Mouse (Mus musculus): ENCODE results near the gene Tmem211.
A peak's percentile ranks its signal among the peaks of the same experiment; 100 is the strongest.

The Tmem211 gene

DNA sequence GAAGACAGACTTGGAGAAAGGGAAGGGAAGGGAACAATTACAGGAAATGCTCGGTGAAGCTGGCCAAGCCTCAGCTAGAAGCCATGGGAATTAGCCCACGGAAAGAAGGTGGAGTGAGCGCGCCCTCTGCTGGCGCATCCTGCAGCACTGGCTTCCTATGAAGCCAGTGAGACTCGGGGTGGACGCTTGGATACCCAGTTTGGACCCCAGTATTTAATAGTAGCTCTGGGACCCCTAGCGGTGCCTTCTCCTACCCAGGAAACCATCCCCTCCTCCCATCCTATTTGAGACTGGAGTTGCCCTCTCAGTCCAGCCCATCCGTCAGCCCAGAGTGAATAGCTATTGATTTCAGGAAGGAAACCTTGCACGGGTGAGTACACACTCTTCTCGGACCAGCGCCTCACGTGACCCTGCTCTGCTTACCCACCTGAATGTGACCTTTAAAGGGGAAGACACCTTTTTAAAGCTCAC is at the start of gene Tmem211:
Gene Tmem211, plus strand, starts transcription at position 278 of the 471 bp plus-strand sequence.
- peak; percentile 85 for DNase-seq

DNA sequence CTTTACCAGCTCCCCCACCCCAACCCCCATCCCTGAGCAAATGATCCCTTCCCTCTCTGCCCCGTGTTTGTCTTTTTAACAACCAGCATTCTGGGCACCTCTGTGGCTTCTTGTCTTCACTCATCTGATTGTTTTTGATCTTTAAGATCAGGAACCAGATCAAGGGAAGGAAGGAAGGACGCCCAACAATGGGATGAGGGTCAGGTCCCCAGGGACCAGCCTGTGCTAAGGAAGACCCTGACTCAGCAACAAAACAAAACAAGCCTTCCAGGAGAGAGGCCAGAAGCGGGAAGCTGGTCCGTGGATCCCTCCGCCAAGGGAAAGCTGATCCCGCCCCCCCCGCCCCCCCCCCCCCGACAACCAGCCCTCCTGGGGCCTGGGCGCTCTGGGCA is 47.3 kb upstream of the Tmem211 start:
- no peak for DNase-seq

DNA sequence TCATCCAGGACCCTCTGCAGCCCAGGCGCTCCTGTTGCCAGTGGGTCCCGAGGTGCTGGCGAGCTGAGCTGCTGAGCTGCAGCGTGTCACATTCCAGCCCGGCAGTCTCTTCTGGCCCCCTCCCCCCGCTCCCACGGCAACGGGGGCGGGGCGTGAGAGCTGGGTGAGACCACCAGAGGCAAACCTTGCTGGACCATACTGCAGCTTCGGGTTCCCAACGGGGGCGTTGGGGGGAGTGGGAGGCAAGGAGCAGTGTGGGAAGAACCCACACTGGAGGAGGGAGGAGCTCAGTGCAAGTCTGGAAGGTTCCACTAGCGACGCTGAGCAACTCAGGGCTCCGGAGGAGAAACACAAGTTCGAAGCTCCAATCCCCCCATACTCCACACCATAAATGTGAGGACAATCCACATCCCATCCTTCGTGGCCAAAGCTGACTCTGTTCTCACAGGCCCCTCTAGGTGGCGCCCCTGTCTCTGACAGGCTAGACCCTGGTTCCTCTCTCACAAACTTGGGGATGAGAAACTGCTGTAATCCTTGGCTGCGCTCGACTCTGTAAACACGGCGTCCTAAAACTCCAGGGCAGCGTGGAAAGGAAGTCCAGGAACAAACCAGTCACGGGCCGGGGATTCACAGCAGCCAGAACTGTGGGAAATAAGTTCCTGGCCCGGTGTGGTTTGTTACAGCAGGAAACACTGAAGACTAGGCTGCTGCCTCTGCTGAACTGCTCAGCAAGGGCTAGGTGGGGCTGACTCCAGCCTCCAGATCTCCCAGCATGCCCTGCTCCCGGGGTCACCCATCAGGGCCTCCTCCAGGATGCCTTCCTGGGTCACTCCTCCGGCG is 46.6 kb upstream of the Tmem211 start:
- DNase-seq: peak; percentile 89

DNA sequence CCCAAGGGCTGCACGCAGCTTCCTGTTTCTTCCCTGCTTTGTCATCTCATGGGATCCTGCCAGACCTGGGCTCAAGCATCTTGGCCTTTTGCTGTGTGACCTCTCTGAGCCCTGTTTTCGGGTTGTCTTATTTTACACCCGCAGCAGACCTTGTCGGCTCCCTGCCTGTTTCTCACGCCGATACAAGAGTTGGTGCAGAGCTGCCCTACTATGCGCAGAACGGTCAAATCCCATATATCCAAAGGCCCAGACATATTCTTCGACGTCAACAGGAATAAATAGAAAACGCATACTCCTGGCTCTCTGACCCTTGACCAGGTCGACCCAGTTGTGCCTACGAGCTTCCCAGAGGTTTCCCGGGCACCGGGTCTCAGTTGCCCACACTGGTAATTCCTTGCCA is 46.0 kb upstream of the Tmem211 start:
- no peak for DNase-seq

DNA sequence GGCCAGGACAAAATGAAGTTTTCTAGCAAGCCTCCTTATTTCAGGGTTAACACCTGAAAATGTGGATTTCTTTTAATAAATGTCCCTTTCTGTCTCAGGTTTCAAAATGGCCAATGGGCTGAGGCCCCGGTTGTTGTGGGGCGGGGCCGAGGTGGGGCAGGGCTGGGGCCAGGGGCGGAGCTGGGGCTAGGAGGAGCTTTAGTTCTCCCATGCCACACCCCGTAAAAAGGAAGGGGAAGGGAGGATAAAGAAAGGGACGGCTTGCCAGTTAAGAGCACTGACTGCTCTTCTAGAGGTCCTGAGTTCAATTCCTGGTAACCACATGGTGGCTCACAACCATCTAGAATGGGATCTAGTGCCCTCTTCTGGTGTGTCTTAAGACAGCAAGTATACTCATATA is 45.3 kb upstream of the Tmem211 start:
- no peak for DNase-seq

DNA sequence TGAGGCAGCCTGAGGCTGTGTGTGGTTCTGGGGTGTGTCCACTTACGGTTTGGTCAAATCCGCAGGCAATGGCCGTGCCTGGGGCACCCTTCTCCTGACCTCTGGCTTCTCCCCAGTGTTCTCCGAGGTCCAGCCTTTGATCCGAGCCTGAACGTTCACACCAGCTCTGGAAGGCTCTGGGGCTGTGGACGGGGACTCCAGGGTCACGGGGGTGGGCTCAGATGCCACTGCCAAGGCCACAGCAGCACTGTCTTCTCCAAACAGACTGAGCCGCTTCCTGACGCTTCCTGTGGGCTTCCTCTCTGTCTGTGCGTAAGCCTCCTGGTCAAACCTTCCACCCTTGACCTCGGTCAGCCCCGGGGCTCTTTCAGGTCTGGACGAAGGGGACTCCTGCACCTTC is 36.2 kb upstream of the Tmem211 start:
- DNase-seq: no peak

DNA sequence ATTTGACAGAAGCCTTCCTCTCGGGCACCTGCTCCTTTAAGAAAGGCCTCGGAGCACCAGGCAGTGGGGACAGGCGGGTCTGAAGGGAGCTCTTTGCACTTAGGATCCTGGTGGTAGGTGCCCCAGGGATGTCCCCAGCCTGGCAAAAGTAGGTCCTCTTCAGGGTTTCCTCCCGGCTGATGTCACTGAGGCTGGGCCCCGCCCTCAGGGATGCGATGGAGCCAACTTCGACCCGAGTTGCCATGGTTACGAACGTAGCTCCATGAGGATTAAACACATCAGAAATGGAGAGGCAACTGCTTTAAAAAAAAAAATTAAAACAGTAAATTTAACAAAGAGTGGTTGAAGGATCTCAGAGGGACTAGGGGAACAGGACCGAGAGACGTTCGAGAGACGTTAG is 34.8 kb upstream of the Tmem211 start:
- DNase-seq: no peak

DNA sequence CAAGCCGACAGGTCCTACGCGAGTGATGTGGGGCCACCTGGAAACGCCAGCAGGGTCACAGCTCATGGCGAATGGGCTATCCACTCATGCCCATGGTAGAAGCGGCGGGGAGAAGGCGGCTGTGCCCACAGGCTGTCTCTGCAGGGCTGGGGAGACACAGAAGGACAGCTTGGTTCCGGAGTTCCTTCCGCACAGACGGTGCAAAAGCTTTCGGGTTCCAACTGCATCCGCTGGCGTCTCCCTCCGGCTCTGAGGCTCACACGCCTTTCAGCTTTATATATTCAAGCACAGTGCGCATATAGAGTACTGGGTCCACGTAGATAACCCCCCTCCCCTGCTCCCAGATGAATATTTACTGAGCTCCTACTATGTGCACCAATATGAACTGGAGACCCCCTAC is 32.9 kb upstream of the Tmem211 start:
- DNase-seq: no peak

DNA sequence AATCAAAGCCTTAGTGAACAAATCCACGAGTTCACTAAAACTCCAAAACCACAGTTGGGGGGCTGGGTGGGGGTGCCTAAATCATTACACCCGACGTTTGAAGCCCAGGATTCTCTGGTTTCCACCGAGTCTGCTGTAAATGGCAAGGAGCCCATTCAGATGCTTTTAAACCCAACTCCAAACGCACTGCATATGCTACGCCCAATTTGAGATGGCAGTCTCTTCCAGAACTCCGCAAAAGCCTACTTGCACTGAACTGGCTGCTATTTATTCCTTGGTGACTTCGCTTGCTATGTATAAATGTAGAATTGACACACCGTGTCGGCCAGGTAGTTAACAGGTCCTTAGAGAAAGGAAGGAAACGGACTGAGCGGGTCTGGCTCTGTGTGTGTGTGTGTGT is 31.3 kb upstream of the Tmem211 start:
- no peak for DNase-seq

DNA sequence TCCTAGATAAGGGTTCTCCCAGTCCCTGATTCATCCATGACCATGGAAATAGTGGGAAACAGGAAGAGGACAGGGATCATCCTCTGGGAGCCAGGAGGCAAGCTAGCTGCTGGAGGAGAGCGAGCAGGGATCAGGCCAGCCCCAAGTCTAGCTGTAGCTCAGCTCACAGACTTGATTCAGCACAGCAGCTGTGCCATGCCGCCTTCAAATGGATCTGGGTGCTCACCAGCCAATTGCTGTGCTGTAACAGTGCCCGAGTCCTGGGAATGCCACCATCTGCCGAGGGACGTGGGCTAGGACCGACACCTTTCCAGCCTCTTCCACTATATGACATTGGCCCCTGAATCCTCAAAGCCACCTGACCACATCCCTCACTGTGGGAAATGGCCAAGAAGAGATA is 30.8 kb upstream of the Tmem211 start:
- DNase-seq: no peak

DNA sequence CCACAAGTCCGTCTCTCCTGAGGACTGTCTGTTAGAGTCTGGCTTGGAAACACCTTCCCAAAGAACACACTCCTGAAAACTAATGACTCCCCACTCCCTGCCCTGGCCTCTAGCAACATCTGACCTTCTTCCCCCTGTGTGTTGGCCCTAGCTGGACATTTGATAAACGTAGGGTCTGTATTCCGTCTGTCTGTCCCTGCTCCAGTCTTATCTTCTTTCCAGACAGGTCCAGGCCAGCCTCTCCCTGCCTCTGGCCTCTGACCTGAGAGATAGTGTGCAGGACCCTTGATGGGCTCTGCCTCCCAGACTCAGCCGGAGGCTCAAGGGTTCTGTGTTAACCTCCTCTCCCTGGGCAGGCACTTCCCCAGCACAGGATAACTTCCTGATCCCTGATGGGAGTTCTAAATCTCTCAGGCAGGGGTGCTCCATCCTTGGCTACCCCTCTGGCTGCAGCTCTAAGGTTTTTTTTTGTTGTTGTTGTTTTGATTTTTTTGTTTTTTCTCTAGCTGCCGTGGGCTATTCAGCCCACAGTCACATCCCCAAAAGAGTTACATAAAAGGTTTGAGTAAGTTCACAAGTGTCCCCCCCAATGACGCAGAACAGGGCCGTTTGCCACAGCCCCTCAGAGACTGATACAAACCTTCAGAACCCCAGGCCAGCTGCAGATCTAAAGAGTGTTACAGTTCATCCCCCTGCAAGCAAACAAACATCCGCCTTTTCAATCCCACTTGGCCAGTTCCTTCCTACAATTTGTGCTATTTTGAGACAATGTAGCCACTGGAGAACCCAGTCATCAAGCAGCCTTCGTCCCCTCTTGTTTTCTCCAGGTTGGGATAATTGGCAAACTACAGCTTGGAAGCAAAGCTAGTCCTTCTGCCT is 29.6 kb upstream of the Tmem211 start:
- no peak for DNase-seq

DNA sequence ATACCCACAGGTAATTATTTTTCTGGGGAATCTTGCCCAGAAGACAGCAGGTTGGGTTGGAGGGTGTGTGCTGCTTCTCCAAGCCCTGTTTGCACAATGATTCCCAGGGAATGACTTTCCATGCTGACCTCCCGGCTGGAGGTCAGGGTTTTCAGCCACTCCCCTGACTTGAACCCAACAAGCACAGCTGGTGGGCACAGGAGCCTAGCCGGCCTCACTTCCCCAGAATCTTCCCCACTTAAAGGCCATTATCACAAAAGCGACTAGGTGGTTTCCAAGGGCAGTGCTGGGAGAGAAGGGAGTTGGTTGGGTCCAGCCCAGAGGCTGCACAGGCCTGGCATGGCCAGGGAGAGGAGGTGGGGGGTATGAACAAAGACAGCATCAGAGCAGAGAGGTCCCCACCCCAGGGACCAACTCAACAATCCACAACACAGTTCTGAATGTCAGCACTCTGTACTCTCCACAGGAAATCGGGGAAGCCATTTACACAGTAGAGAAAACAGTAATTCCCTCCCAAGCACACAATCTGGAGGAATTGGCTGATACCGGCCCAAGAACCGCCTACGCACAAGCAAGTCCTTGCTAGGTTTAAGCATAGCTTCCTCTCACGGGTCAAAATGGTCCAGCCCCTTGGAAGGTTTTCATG is 27.5 kb upstream of the Tmem211 start:
- no peak for DNase-seq

DNA sequence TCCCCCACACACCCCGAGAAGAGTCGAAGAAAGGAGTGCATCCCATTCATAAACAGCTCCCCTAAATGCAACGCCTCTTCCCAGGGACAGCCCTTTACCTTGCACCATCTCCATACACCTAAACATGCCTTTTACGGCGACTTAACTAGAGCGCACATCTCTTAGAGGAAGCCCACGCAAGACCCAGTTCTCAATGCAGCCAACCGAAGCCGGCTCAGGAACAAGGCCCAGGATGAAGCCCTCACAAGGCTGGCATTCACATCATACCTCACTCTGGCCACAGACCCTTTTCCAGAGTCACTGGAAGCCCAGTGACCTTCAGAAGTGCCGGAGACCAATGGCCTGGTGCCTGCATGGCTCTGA is 27.0 kb upstream of the Tmem211 start:
- no peak for DNase-seq

DNA sequence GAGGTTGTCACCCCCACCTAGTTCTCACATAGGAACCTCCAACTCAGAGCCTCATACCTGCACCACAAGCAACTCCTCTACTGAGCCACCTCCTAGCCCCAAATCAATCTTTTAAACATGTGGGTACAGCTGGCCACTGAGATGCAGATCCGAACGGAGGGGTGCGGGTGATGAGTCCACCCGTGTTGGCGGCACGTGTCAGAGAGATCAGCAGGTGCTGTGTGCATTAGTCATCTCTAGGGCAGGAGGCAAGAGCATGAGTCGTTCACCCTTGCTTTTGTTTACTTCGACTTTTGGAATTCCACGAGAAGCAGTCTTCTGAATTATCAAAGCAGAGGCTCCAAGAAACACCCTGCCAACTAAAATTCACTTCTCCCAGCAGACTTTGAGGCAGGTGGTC is 22.5 kb upstream of the Tmem211 start:
- DNase-seq: no peak

DNA sequence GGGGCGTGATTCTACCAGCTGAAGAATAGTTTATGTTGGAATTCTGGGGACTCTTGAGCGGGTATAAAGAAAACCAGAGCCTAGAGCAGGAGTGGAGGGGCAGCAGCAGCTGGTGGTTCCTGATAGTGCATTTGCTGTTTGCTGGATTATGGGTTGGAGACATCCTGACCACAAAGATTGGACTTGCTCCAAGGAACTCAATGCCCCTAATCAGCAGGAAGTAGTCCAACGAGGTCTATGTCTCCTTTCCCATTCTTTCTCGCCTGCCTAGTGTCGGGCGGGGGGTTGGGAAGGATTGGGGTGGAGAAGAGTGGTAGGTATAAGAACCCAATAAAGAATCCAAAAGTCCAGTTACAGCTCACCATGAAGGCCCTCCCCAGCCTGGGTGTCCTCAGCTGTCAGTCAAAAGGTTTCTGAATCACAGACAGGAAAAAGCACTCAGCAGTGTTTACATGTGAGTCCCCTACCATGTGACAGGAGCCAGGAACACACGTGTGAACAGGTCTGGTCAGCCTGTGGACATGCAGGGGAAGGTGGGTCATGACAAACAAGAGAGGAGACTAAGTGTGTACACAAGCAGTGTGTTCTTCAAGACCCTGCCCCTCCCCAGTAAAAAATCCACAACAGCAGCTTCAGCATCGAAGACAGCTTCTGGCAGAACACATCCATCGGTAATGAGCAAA is 19.9 kb upstream of the Tmem211 start:
- no peak for DNase-seq

DNA sequence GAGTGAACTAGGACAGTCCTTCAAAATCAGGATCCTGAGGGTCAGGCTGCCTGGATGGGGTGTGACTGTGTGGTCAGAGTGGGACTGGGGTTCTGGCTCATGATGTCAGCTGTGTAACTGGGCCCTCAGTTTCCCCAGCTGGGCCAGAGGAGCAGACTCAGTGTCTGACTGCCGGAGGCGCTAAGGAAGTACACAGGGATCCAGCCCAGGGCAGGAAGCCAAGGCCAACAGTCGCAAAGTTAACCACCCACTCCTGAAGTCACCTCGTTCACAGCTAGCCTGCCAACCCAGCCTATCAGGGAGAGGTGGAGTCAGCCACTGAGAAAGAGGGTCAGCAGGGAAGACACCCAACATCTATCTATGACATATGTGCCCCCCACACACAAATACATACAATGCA is 18.7 kb upstream of the Tmem211 start:
- peak; percentile 64 for DNase-seq

DNA sequence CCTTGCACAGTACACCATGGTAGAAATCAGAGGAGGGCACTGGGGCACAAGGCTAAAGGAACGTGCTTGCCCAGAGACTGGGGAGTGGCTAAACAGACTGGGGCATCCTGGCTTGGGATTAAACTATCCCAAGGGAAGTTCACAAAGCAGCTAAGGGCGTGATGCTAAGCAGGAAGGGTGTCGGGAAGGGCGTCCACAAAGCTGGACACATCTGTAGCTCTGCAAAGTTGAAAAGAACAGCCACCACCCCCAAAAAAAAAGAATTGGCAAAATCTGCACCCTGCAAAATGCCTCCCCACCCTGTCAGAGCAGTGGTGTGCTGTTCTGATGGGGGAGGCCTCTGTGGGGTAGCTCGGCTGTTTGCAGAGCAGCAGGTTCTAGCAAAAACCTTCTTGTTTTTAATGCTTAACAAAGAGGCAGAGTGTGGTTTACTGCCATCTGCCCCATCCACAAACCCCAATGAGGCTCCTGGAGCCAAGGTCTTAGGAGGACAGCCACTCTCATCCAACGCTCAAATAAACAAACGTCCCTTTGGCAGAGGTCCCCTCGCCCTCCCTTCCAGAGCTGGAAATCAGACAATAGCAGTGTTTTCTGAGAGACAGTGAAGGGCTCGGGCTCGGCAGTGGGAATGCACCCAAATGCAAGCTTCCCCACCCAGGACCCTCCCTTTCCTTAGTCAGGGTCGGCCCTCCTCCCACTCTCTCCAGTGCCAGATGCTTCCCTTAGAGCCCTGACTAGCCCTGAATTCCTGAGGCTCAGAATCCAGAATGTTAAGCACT is 17.9 kb upstream of the Tmem211 start:
- peak; percentile 66 for DNase-seq

DNA sequence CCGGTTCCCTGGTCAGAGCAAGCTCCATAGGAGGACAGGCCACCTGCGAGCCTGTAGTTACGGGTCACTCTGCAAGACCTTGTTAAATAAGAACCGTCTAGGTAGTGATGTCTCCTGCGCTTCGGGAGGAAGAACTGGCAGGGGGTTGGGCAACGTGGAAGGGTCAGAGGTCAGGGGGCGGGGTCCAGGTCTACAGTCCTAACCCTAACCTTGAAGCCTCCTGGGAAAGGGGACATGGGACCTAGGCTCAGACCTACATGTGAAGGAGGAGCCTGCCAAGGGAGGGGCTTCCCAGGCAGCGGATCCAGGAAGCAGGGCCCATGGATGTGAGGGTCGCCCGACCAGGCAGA is 17.3 kb upstream of the Tmem211 start:
- no peak for DNase-seq

DNA sequence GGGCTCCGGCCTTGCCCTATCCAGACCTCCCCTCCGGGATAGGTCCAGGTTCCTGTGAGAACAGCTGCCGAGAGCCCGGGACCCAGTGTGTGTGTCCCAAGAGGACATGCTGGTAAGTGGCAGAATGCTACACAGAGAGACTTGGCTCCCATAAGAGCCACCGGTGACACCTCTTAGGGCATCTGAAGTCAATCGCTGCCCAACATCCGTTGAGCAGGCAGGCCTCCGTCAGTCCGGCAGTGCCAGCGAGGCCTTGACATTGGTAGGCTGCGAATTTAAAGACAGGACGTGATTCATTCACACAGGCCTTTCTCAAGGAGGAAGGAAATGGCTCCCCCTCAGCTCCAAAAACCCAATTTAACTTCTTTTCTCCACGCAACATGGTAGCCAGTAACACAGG is 16.8 kb upstream of the Tmem211 start:
- no peak for DNase-seq

DNA sequence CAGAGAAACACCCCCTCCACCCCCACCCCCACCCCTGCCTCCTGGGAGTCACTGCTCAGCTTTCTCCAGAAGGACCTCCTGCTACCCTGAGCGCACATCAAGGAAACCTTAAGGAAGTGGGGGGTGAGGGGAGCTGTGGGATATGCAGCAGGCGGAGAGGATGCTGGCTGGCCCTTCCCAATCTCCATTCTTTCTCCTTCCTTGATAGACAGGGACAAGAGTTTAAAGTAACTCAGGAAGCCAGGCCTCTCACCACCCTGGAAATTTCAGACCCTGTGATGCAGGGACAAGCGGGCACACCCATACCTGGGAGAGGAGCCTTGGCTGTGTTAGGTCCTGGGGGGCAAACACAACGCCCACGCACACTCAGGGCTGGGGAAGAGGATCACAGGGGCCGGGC is 16.4 kb upstream of the Tmem211 start:
- DNase-seq: no peak

DNA sequence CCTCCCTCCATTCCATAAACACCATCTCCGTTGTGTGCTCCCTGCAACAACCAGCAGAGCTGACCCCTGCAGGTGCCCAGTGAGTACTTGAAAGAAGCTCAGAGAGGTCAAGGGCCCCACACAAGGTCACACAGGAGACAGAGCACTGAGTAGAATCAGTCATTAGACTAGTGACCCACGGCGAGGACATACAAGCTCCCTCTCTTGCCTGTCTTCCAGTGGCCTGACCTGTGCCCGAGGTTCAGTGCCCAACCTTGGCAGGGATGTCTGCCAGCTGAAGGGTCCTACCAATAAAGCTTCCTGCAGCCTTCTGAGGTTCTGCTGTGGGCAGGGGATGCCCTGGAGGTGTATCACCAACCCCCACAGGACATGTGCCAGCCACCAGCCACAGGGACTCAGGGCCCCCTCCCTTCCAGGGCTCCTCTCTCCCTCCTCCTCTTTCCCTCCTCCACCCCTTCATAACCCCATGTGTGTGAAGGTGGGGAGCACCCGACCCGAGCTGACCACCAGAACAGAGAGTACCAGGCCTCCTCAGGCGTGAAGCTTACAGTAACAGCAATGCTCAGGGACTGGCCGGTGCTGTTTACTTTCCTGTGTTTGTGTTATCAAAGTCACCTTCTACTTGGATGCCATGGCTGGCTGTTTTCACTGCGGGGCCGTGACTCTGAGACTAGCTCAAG is 14.4 kb upstream of the Tmem211 start:
- peak; percentile 73 for DNase-seq

DNA sequence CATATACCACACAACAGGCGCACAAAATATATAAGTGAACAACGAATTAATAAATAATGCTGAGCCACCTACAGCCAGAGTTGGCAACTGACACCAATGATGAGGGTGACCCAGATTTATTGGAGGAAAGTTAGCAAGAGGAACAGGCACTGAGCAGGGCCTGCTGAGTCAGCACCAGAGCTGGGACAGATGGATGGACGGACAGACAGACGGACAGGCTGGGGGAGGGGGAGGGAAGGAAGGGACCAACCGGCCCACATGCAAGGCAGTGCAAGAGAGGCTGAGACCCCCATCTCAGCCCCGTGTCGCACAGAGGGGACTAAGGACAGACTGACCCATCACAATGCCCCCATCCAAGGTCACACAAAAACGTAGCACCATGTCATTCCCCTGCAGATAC is 12.7 kb upstream of the Tmem211 start:
- DNase-seq: no peak
